Mouse (Mus musculus): Measurements from ENCODE around the gene Reep6. TPM values are rescaled to one million over a fixed set of nuclear protein-coding genes. Genes with fewer than 3 reads are reported as not detected.

Gene Reep6
- polyA plus RNA-seq, 1 experiment from 2014 or later = 0.14 TPM

GRCm38 (mm10) chr10:80369995-80370747 lies 40.4 kb downstream of the Reep6 start:
- Histone ChIP-seq H3K36me3 (ENCODE audit: inconsistent target) (no peaks in the 10 kb centered on the region), H3K79me2 (ENCODE audit: inconsistent target) (no peaks in the 10 kb centered on the region), H3K4me3 (ENCODE audit: inconsistent target) (no peak overlapping the region), H3K27ac (no peak overlapping the region)
- WGBS (ENCODE audit: missing documents) = 83% methylated on average over 21 of the region's 21 CpGs

DNA sequence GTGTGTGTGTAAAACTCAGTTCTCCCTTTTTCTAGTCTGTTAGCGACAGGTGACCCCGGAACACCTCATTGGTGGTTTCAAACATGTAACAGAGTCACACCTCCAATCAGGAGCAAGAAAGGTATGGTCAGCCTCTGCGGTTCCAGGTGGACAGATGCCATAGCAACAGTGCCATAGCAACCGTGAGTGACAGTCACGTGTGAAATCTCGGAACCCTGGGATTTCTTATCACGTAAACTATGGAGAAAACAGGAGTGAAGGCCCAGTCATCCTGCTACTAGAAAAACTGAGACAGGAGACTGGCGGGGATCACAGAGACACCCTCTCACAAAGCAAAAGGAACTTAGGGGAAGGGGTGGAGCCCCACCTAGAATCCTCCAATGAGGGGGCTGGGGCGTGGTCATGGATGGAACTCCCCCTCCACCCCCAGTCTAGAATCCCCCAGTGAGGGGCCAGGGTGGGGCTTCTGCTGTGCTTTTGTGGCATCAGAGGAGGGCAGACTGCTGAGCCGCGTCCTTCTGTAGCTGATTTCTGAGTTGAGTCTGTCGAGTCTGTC lies 41.7 kb downstream of the Reep6 start:
- no peaks in the 10 kb centered on the region for H3K36me3 ChIP-seq (ENCODE audit: inconsistent target)
- H3K79me2 ChIP-seq (ENCODE audit: inconsistent target) = no peaks in the 10 kb centered on the region
- no peak overlapping the region for H3K27ac ChIP-seq
- WGBS (ENCODE audit: missing documents) = 9% methylated on average over 12 of the region's 12 CpGs
- no peak overlapping the region for H3K4me3 ChIP-seq (ENCODE audit: inconsistent target)

DNA sequence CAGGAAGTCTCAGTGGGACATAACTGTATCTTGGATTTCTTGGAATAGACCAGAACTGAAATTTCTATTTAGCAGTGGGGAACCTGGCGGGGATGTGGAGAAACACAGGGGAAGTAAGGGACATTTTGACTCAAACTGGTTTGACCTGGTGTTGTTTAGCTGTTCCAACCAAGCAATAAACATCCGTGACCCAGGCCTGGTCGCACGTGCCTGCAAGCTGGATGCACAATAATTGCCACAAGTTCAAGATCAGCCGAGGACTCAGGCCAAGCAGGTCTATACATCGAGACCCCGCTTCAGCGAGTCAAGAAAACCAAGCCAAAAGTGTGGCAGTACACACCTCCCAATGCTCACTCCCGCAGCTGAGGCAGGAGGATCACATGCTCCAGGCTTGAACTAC lies 42.2 kb downstream of the Reep6 start:
- no peak overlapping the region for H3K4me3 ChIP-seq (ENCODE audit: inconsistent target)
- 73% methylated on average over 9 of the region's 9 CpGs for WGBS (ENCODE audit: missing documents)
- H3K27ac ChIP-seq = no peak overlapping the region
- H3K36me3 ChIP-seq (ENCODE audit: inconsistent target) = no peaks in the 10 kb centered on the region
- no peaks in the 10 kb centered on the region for H3K79me2 ChIP-seq (ENCODE audit: inconsistent target)

DNA sequence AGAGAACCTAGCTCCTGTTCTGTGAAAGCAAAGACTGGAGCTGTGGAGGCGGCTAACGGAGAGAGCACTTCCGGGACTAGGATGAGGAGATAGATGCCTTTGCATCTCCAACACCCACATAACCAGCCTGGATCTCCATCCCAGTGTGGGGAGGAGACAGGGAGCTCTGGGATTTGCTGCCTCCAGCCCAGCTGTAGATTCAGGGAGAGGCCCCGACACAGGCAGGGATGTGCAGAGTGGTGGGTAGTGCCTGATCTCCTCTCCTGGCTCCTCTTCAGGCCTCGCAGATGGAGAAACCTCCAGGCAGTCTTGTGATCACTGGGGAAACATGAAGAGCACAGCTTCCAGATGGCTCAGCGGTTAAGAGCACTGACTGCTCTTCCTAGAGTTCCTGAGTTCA lies 43.0 kb downstream of the Reep6 start:
- H3K36me3 ChIP-seq (ENCODE audit: inconsistent target) = no peaks in the 10 kb centered on the region
- no peaks in the 10 kb centered on the region for H3K79me2 ChIP-seq (ENCODE audit: inconsistent target)
- H3K27ac ChIP-seq = no peak overlapping the region
- 92% methylated on average over 6 of the region's 6 CpGs for WGBS (ENCODE audit: missing documents)
- no peak overlapping the region for H3K4me3 ChIP-seq (ENCODE audit: inconsistent target)

GRCm38 (mm10) chr10:80374063-80374462 lies 44.3 kb downstream of the Reep6 start:
- H3K4me3 ChIP-seq (ENCODE audit: inconsistent target) = no peak overlapping the region
- 40% methylated on average over 5 of the region's 6 CpGs for WGBS (ENCODE audit: missing documents)

GRCm38 (mm10) chr10:80376160-80376559 lies 46.4 kb downstream of the Reep6 start:
- H3K4me3 ChIP-seq (ENCODE audit: inconsistent target) = no peak overlapping the region
- no peaks in the 10 kb centered on the region for H3K36me3 ChIP-seq (ENCODE audit: inconsistent target)
- H3K79me2 ChIP-seq (ENCODE audit: inconsistent target) = no peaks in the 10 kb centered on the region
- WGBS (ENCODE audit: missing documents) = 0% methylated on average over 7 of the region's 7 CpGs
- no peak overlapping the region for H3K27ac ChIP-seq

More at GRCm38 (mm10) chr10:80374063-80374462, 44.3 kb downstream of the Reep6 start:
- Histone ChIP-seq H3K79me2 (ENCODE audit: inconsistent target) (no peaks in the 10 kb centered on the region), H3K36me3 (ENCODE audit: inconsistent target) (no peaks in the 10 kb centered on the region), H3K27ac (no peak overlapping the region)

GRCm38 (mm10) chr10:80377716-80378115 lies 48.0 kb downstream of the Reep6 start:
- 55% methylated on average over 10 of the region's 10 CpGs for WGBS (ENCODE audit: missing documents)
- Histone ChIP-seq H3K36me3 (ENCODE audit: inconsistent target) (no peaks in the 10 kb centered on the region), H3K79me2 (ENCODE audit: inconsistent target) (no peaks in the 10 kb centered on the region), H3K27ac (no peak overlapping the region), H3K4me3 (ENCODE audit: inconsistent target) (no peak overlapping the region)

- Histone ChIP-seq H3K27ac (no peak overlapping the region), H3K4me3 (ENCODE audit: inconsistent target) (no peak overlapping the region), H3K79me2 (ENCODE audit: inconsistent target) (peaks cover 37% of the 10 kb centered on the region; the same call in 1 of the 2 replicates), H3K36me3 (ENCODE audit: inconsistent target) (no peaks in the 10 kb centered on the region)
- WGBS (ENCODE audit: missing documents) = 99% methylated on average over 7 of the region's 7 CpGs
Observed at GRCm38 (mm10) chr10:80382641-80383365, 53.0 kb downstream of the Reep6 start.

DNA sequence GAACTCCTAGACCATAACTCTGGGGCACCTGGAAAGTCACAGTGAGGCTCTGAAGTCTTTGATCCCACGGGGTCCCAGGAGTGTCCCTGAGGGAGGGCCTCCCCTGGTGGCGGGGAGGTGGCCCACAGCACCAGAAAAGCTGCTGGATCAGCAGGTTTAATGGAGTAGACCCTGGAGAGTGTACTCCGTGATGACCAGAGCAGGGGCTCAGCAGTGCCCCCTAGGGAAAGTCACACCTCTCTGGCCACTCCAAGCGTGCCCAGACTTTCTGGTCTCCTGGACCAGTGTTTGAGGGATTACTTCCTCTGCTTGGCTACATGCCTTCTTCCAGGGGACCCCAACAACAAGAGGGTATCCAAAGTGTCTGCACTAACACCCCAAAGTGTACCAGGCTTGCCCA lies 53.7 kb downstream of the Reep6 start:
- H3K36me3 ChIP-seq (ENCODE audit: inconsistent target) = no peaks in the 10 kb centered on the region

GRCm38 (mm10) chr10:80384115-80384639 lies 54.4 kb downstream of the Reep6 start:
- Histone ChIP-seq H3K79me2 (ENCODE audit: inconsistent target) (peaks cover 37% of the 10 kb centered on the region; the same call in 1 of the 2 replicates), H3K27ac (no peak overlapping the region), H3K36me3 (ENCODE audit: inconsistent target) (no peaks in the 10 kb centered on the region), H3K4me3 (ENCODE audit: inconsistent target) (no peak overlapping the region)
- 74% methylated on average over 4 of the region's 4 CpGs for WGBS (ENCODE audit: missing documents)

More for the DNA sequence above, 53.7 kb downstream of the Reep6 start:
- Histone ChIP-seq H3K4me3 (ENCODE audit: inconsistent target) (no peak overlapping the region), H3K27ac (no peak overlapping the region), H3K79me2 (ENCODE audit: inconsistent target) (peaks cover 37% of the 10 kb centered on the region; the same call in 1 of the 2 replicates)
- 88% methylated on average over 4 of the region's 4 CpGs for WGBS (ENCODE audit: missing documents)

DNA sequence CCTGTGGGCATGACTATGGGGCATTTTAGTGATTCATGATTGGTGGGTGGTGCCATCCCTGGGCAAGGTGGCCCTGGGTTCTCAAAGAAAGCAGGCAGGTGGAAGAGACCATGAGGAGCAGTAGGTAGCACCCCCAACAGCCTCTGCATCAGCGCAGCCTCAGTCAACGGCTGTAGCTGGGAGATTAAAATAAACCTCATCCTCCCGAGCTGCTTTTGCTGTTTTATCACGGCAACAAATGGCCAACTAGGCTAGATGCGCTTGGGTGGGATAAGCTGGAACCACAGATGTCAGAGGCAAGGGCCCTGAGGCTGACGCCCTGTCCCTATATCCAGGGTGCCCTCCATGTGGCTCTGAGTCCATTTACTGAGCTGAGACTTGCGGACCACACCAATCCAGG lies 55.0 kb downstream of the Reep6 start:
- Histone ChIP-seq H3K79me2 (ENCODE audit: inconsistent target) (peaks cover 37% of the 10 kb centered on the region; the same call in 1 of the 2 replicates), H3K4me3 (ENCODE audit: inconsistent target) (no peak overlapping the region), H3K36me3 (ENCODE audit: inconsistent target) (no peaks in the 10 kb centered on the region), H3K27ac (no peak overlapping the region)
- 93% methylated on average over 7 of the region's 7 CpGs for WGBS (ENCODE audit: missing documents)

- Histone ChIP-seq H3K36me3 (ENCODE audit: inconsistent target) (no peaks in the 10 kb centered on the region), H3K4me3 (ENCODE audit: inconsistent target) (no peak overlapping the region), H3K27ac (no peak overlapping the region)
Observed at GRCm38 (mm10) chr10:80385310-80385709, 55.6 kb downstream of the Reep6 start.

More at GRCm38 (mm10) chr10:80385310-80385709, 55.6 kb downstream of the Reep6 start:
- WGBS (ENCODE audit: missing documents) = 92% methylated on average over 7 of the region's 7 CpGs
- H3K79me2 ChIP-seq (ENCODE audit: inconsistent target) = peaks cover 37% of the 10 kb centered on the region; the same call in 1 of the 2 replicates

Measured in macrophage (primary cell).